Mouse (Mus musculus): Measurements from ENCODE around the gene Mgat5b. TPM values are rescaled to one million over a fixed set of nuclear protein-coding genes. Genes with fewer than 3 reads are reported as not detected.
A peak's percentile ranks its signal among the peaks of the same experiment; 100 is the strongest.

Mgat5b gene
- polyA plus RNA-seq, 1 experiment = 6.4 TPM

DNA sequence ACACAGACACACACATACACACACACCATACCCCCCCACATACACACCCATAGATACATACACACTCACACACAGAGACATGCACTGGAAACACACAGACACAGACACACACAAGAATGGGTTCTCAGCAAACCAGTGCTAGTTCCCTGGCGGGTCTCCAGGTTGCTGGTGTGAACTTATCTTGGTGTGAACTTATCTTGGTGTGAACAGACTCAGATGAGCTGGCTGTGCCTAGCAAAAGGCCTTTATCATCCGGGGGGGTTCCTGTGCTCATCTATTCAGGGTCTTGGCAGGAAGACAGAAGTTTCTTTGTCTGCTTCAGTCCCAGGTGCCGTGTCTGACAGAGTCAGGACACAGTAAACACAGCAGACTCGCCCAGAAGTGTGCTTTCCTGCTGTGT is 25.7 kb downstream of the Mgat5b start:
- Histone ChIP-seq H3K27ac (ENCODE audit: control insufficient read depth, insufficient read depth, low read length) (no peak overlapping the region), H3K4me1 (replicated peaks; ENCODE audit: control insufficient read depth, insufficient read depth, low read length) (no peaks in the 10 kb centered on the region), H3K27me3 (ENCODE audit: control insufficient read depth, insufficient read depth, low read length) (no peaks in the 10 kb centered on the region), H3K36me3 (ENCODE audit: control insufficient read depth, insufficient read depth, low read length) (no peaks in the 10 kb centered on the region), H3K4me3 (ENCODE audit: control insufficient read depth, insufficient read depth, low read length) (no peak overlapping the region)
- TF ChIP-seq POLR2A (IDR thresholded peaks at IDR 0.05; ENCODE audit: control insufficient read depth, extremely low read depth, insufficient read depth, low read length, poor library complexity) (no peak), CTCF (IDR thresholded peaks at IDR 0.05; ENCODE audit: borderline replicate concordance, control insufficient read depth, extremely low read depth, insufficient read depth, low read length, poor library complexity) (no peak)
- 78% methylated on average over 4 of the region's 4 CpGs for WGBS
- DNase-seq = no peak

DNA sequence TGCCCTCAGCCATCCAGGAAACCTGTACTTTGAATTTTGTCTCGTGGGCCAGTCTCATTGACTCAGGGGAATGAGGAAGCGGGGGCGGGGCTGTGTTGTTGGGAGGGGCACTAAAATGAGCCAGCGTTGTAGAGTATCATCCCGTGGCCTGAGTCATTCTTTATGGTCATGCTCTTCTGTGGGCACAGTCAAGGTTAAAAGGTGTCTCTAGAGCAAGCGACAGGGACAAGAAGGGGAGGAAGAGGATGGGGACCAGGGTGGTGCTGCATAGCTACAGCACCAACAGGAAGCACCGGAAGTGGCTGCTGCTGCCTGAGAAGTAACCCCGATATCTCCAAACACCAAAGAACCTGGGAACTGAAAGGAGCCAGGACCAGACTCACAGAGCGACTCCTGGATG is 31.2 kb downstream of the Mgat5b start:
- TF ChIP-seq POLR2A (IDR thresholded peaks at IDR 0.05; ENCODE audit: control insufficient read depth, extremely low read depth, insufficient read depth, low read length, poor library complexity) (no peak), CTCF (IDR thresholded peaks at IDR 0.05; ENCODE audit: borderline replicate concordance, control insufficient read depth, extremely low read depth, insufficient read depth, low read length, poor library complexity) (no peak)
- H3K4me1 ChIP-seq (replicated peaks; ENCODE audit: control insufficient read depth, insufficient read depth, low read length) = peaks cover 9% of the 10 kb centered on the region
- H3K4me3 ChIP-seq (ENCODE audit: control insufficient read depth, insufficient read depth, low read length) = peak overlapping the region; percentile 7; the same call in 1 of the 2 replicates
- no peaks in the 10 kb centered on the region for H3K27me3 ChIP-seq (ENCODE audit: control insufficient read depth, insufficient read depth, low read length)
- H3K27ac ChIP-seq (ENCODE audit: control insufficient read depth, insufficient read depth, low read length) = no peak overlapping the region
- peak; percentile 15 for DNase-seq
- no peaks in the 10 kb centered on the region for H3K36me3 ChIP-seq (ENCODE audit: control insufficient read depth, insufficient read depth, low read length)
- 8% methylated on average over 9 of the region's 9 CpGs for WGBS

DNA sequence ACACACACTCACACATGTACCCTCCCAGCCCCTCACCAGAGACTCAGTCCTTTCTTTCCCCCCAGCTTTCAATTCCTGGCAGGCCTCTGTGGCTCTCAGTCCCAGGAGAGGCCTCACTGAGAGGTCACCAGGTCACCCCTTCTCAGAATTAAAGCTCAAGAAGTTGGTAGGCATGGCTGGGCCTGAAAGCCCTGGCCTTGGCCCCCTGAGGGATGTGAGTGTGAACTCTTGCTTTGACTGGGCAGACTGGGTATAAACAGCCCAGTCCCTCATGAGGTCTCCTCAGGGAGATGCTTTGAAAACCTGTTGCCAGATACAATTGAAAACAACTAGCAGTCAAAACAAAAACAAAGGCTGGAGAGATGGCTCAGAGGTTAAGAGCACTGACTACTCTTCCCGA is 32.8 kb downstream of the Mgat5b start:
- WGBS = 87% methylated on average over 1 of the region's 1 CpGs
- Histone ChIP-seq H3K4me1 (replicated peaks; ENCODE audit: control insufficient read depth, insufficient read depth, low read length) (peaks cover 9% of the 10 kb centered on the region), H3K27ac (ENCODE audit: control insufficient read depth, insufficient read depth, low read length) (no peak overlapping the region), H3K27me3 (ENCODE audit: control insufficient read depth, insufficient read depth, low read length) (no peaks in the 10 kb centered on the region), H3K36me3 (ENCODE audit: control insufficient read depth, insufficient read depth, low read length) (no peaks in the 10 kb centered on the region), H3K4me3 (ENCODE audit: control insufficient read depth, insufficient read depth, low read length) (no peak overlapping the region)
- TF ChIP-seq POLR2A (IDR thresholded peaks at IDR 0.05; ENCODE audit: control insufficient read depth, extremely low read depth, insufficient read depth, low read length, poor library complexity) = no peak
- no peak for TF ChIP-seq CTCF (IDR thresholded peaks at IDR 0.05; ENCODE audit: borderline replicate concordance, control insufficient read depth, extremely low read depth, insufficient read depth, low read length, poor library complexity)
- DNase-seq = no peak

DNA sequence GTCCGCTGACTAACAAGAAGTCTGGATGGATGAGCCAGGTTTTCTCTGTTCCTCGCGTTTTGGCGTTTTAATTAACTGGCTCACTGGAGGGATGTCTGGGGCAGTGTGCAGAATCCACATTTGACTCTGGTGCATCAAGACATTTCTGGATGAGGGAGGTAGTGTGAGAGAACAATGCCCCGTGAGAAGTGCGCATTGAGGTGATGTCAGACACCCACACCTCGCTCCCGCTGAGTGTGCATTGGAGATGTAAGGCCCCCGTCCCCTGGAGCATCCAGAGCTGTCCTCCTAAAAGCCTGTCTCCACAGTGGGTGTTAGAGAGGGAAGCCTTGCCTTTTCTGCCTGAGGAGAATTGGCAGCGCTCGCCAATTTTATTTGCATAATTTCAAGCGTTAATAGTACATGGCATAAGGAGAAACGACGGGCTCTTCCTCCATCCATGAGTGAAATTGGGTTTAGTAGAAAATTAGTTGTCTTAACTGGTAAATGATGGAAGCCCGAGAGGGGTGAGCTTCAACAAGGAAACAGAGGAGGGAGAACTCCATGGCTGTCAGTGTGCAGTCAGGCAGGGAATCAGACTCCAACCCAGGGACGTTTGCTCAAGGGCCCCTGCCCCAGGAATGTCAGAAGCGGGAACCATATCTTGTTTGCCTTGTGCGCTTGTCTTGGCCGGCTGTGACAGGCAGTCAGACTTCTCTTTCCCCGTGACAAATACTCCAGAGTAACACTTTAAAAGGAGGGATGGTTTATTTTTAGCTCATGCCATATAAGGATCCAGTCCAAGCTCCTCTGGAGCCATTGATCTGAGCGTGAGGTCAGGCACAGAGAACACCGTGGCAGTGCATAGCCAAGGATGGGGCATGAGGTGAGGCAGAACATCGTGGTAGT is 35.8 kb downstream of the Mgat5b start:
- peaks cover 9% of the 10 kb centered on the region for H3K4me1 ChIP-seq (replicated peaks; ENCODE audit: control insufficient read depth, insufficient read depth, low read length)
- no peaks in the 10 kb centered on the region for H3K36me3 ChIP-seq (ENCODE audit: control insufficient read depth, insufficient read depth, low read length)
- H3K27me3 ChIP-seq (ENCODE audit: control insufficient read depth, insufficient read depth, low read length) = no peaks in the 10 kb centered on the region
- no peak overlapping the region for H3K4me3 ChIP-seq (ENCODE audit: control insufficient read depth, insufficient read depth, low read length)
- H3K27ac ChIP-seq (ENCODE audit: control insufficient read depth, insufficient read depth, low read length) = no peak overlapping the region
- TF ChIP-seq POLR2A (IDR thresholded peaks at IDR 0.05; ENCODE audit: control insufficient read depth, extremely low read depth, insufficient read depth, low read length, poor library complexity) (no peak), CTCF (IDR thresholded peaks at IDR 0.05; ENCODE audit: borderline replicate concordance, control insufficient read depth, extremely low read depth, insufficient read depth, low read length, poor library complexity) (no peak)
- DNase-seq = no peak
- WGBS = 88% methylated on average over 23 of the region's 23 CpGs

DNA sequence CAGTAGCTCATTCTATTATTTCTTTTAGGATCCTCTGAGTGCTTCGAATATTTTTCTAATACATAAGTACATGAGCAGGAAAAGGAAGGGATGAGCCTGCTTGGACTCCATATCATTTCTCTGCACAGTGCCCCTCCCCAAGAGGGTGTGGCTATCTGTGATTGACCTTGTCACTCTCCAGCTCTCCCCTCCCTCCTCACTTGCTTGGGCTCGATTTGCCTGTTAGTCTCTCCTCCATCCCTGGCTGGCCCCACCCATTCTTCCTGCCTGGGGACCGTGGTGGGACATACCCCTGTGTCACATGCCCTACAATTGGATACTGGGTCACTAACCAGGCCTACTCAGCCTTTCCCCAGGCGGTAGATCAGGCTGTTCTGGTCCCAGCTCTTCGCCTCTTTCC is 39.9 kb downstream of the Mgat5b start:
- no peaks in the 10 kb centered on the region for H3K36me3 ChIP-seq (ENCODE audit: control insufficient read depth, insufficient read depth, low read length)
- DNase-seq = no peak
- H3K4me3 ChIP-seq (ENCODE audit: control insufficient read depth, insufficient read depth, low read length) = no peak overlapping the region
- no peak for TF ChIP-seq POLR2A (IDR thresholded peaks at IDR 0.05; ENCODE audit: control insufficient read depth, extremely low read depth, insufficient read depth, low read length, poor library complexity)
- no peak for TF ChIP-seq CTCF (IDR thresholded peaks at IDR 0.05; ENCODE audit: borderline replicate concordance, control insufficient read depth, extremely low read depth, insufficient read depth, low read length, poor library complexity)
- 51% methylated on average over 5 of the region's 5 CpGs for WGBS
- H3K4me1 ChIP-seq (replicated peaks; ENCODE audit: control insufficient read depth, insufficient read depth, low read length) = no peaks in the 10 kb centered on the region
- H3K27ac ChIP-seq (ENCODE audit: control insufficient read depth, insufficient read depth, low read length) = no peak overlapping the region
- H3K27me3 ChIP-seq (ENCODE audit: control insufficient read depth, insufficient read depth, low read length) = no peaks in the 10 kb centered on the region

DNA sequence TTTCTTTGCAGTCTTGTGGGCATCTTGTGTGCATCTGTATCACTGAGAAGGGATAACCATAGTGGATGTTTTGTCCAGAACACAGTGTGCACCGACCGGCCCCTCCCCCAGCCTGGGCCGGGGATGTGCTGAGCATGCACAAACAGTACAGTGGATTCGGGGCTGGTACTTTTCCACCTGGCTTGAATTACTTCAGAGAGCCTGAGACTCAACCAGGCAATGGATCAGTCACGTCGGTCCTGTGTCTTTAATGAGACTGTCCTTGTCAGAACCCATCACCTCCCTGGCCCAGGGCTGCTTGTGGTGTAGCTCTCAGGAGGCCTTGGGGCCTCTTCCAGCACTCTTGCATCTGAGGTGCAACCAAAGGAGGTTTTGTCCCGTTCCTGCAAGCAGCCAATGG is 46.4 kb downstream of the Mgat5b start:
- WGBS = 87% methylated on average over 7 of the region's 7 CpGs
- Histone ChIP-seq H3K27ac (ENCODE audit: control insufficient read depth, insufficient read depth, low read length) (no peak overlapping the region), H3K27me3 (ENCODE audit: control insufficient read depth, insufficient read depth, low read length) (no peaks in the 10 kb centered on the region), H3K36me3 (ENCODE audit: control insufficient read depth, insufficient read depth, low read length) (no peaks in the 10 kb centered on the region), H3K4me3 (ENCODE audit: control insufficient read depth, insufficient read depth, low read length) (no peak overlapping the region), H3K4me1 (replicated peaks; ENCODE audit: control insufficient read depth, insufficient read depth, low read length) (no peaks in the 10 kb centered on the region)
- DNase-seq = no peak
- TF ChIP-seq POLR2A (IDR thresholded peaks at IDR 0.05; ENCODE audit: control insufficient read depth, extremely low read depth, insufficient read depth, low read length, poor library complexity) = no peak
- no peak for TF ChIP-seq CTCF (IDR thresholded peaks at IDR 0.05; ENCODE audit: borderline replicate concordance, control insufficient read depth, extremely low read depth, insufficient read depth, low read length, poor library complexity)
